Mouse (Mus musculus) liver, embryonic 14.5 days (tissue): ENCODE data around the gene Aarsd1. TPM values are rescaled to one million over a fixed set of nuclear protein-coding genes. Genes with fewer than 3 reads are reported as not detected.
"Not testable (repeated sequence)": the region's sequence is repeated elsewhere in the genome, so short reads cannot be mapped to it uniquely, and the experiment has no call there.

Experiments
- ATAC-seq: fragments of 200-750 bp; cut with Nextera tagmentation; 2 replicates; pipeline ENCODE4 v1.8.0; 2017; ENCODE audit warnings: moderate number of reproducible peaks, mild to moderate bottlenecking, moderate library complexity; ENCODE audit not compliant: insufficient read depth
- DNase-seq, 3 experiments: peaks; one replicate each; pipeline ENCODE4 v3.0.0-alpha.2; 2012 to 2013; ENCODE audit warnings: low read depth in 3 of 3, low spot score in 3 of 3
- H3K27ac ChIP-seq: fragments of 300-500 bp; sonication (generic); 2 replicates; pipeline ENCODE4 v1.5.1; 2014; ENCODE audit warnings: moderate library complexity, mild to moderate bottlenecking, control low read depth, inconsistent platforms
- H3K27me3 ChIP-seq: fragments of 300-500 bp; sonication (generic); 2 replicates; pipeline ENCODE4 v1.6.1; 2014; ENCODE audit warnings: mild to moderate bottlenecking, low read length, moderate library complexity; ENCODE audit not compliant: control insufficient read depth, insufficient read depth
- H3K36me3 ChIP-seq: fragments of 300-500 bp; sonication (generic); replicated peaks from 2 replicates; pipeline ENCODE4 v1.6.1; 2014; ENCODE audit warnings: low read depth; ENCODE audit not compliant: control insufficient read depth, insufficient read depth
- H3K4me1 ChIP-seq, 2 experiments: fragments of 200-500 bp in 1 of 2; fragments of 300-500 bp in 1 of 2; sonication (generic) in 1 of 2; replicated peaks; 2 replicates each; pipeline ENCODE4 v1.6.1; 2012 to 2014; ENCODE audit warnings: antibody characterized with exemption in 1 of 2, inconsistent platforms in 1 of 2, low read length in 1 of 2; ENCODE audit not compliant: control insufficient read depth in 2 of 2, insufficient read depth in 2 of 2
- H3K4me2 ChIP-seq: fragments of 300-500 bp; sonication (generic); 2 replicates; pipeline ENCODE4 v1.6.1; 2014; ENCODE audit warnings: low read depth, mild to moderate bottlenecking, control low read depth, moderate library complexity
- H3K4me3 ChIP-seq, 2 experiments: fragments of 200-500 bp in 1 of 2; fragments of 300-500 bp in 1 of 2; sonication (generic) in 1 of 2; 2 replicates each; pipeline ENCODE4 v1.5.1; 2012 to 2014; ENCODE audit warnings: low read depth in 2 of 2, low read length in 2 of 2, mild to moderate bottlenecking in 2 of 2, control low read depth in 1 of 2, inconsistent platforms in 1 of 2, moderate library complexity in 1 of 2; ENCODE audit not compliant: insufficient read depth in 1 of 2
- H3K9ac ChIP-seq: fragments of 300-500 bp; sonication (generic); replicated peaks from 2 replicates; pipeline ENCODE4 v1.6.1; 2014; ENCODE audit warnings: mild to moderate bottlenecking, control low read depth, moderate library complexity
- H3K9me3 ChIP-seq: fragments of 300-500 bp; sonication (generic); 2 replicates; pipeline ENCODE4 v1.6.1; 2016; ENCODE audit warnings: low read length, mixed read lengths; ENCODE audit not compliant: control insufficient read depth
- CTCF ChIP-seq: IDR thresholded peaks from 2 replicates; pipeline ENCODE4 v1.5.1; 2016; ENCODE audit warnings: antibody characterized with exemption, low read depth, control low read depth
- EP300 ChIP-seq: IDR thresholded peaks from 2 replicates; pipeline ENCODE4 v1.6.1; 2016; ENCODE audit warnings: antibody characterized with exemption, low read depth
- WGBS: fragments of 180-500 bp; shearing (Covaris S2); extraction: QIAGEN DNeasy Blood & Tissue Kit; methylation state at CpG from one replicate; pipeline ENCODE4 v1.1.7; 2014; ENCODE audit not compliant: insufficient replicate concordance; 5-methylcytosine and 5-hydroxymethylcytosine counted together
- polyA plus RNA-seq, 2 experiments: library from polyadenylated mRNA; depleted of rRNA in 1 of 2; stranded (reverse) in 1 of 2; unstranded in 1 of 2; fragments of >200 nt; fragmentation: Nextera tagmentation in 1 of 2; extraction: Ambion mirVana in 1 of 2; gene quantifications; 2 replicates each; pipeline versions ENCODE4 v1.2.1 to v1.2.3; 2012 to 2014

Aarsd1 gene
- polyA plus RNA-seq, 2 experiments, result 24.7 to 39.7 TPM

- no peak for DNase-seq
- Histone ChIP-seq H3K9me3 (no peaks in the 10 kb centered on the region), H3K9ac (no peak overlapping the region), H3K27me3 (no peaks in the 10 kb centered on the region), H3K4me2 (no peak overlapping the region), H3K36me3 (no peaks in the 10 kb centered on the region; the same call in none of the 2 replicates), H3K27ac (no peak overlapping the region), H3K4me1 (peaks cover 13 to 22% of the 10 kb centered on the region in 2 experiments), H3K4me3 (no peak overlapping the region)
- 49% methylated on average over 10 of the region's 10 CpGs for WGBS
- TF ChIP-seq CTCF, result no peak
- TF ChIP-seq EP300, result no peak
- ATAC-seq, result no peak
Observed at GRCm38 (mm10) chr11:101452093-101452774, 34.8 kb upstream of the Aarsd1 start.

GRCm38 (mm10) chr11:101451536-101451935 lies 34.1 kb upstream of the Aarsd1 start:
- no peak overlapping the region for H3K4me2 ChIP-seq
- no peak overlapping the region for H3K9ac ChIP-seq
- H3K27ac ChIP-seq, result no peak overlapping the region
- H3K9me3 ChIP-seq, result no peaks in the 10 kb centered on the region
- H3K36me3 ChIP-seq, result no peaks in the 10 kb centered on the region; the same call in 1 of the 2 replicates
- 86% methylated on average over 10 of the region's 10 CpGs for WGBS
- ATAC-seq, result no peak
- H3K27me3 ChIP-seq, result no peaks in the 10 kb centered on the region
- TF ChIP-seq CTCF, result no peak
- TF ChIP-seq EP300, result no peak
- H3K4me3 ChIP-seq, result no peak overlapping the region
- no peak for DNase-seq
- H3K4me1 ChIP-seq, result peaks cover 13 to 22% of the 10 kb centered on the region in 2 experiments

- H3K4me3 ChIP-seq, result no peak overlapping the region
- H3K27ac ChIP-seq, result no peak overlapping the region
- no peaks in the 10 kb centered on the region for H3K27me3 ChIP-seq
- ATAC-seq (no peak), DNase-seq (no peak)
- H3K9me3 ChIP-seq, result no peaks in the 10 kb centered on the region
- H3K4me1 ChIP-seq, result peaks cover 13 to 22% of the 10 kb centered on the region in 2 experiments
- H3K4me2 ChIP-seq, result no peak overlapping the region
- TF ChIP-seq EP300 (no peak), CTCF (peak; percentile 68)
- WGBS, result 84% methylated on average over 3 of the region's 3 CpGs
- H3K36me3 ChIP-seq, result peaks cover 4% of the 10 kb centered on the region; the same call in 1 of the 2 replicates
- no peak overlapping the region for H3K9ac ChIP-seq
Observed at GRCm38 (mm10) chr11:101450394-101450793, 33.0 kb upstream of the Aarsd1 start.

GRCm38 (mm10) chr11:101449596-101449995 lies 32.2 kb upstream of the Aarsd1 start:
- peak overlapping the region in 1 of 2 experiments; percentile 90; a peak in 1 of 4 replicates for H3K4me3 ChIP-seq
- H3K4me2 ChIP-seq, result peak overlapping the region; percentile 78
- ATAC-seq, result not testable (repeated sequence)

GRCm38 (mm10) chr11:101448899-101449298 lies 31.5 kb upstream of the Aarsd1 start:
- peak overlapping the region; percentile 95 for H3K27ac ChIP-seq
- H3K27me3 ChIP-seq, result no peaks in the 10 kb centered on the region
- H3K9me3 ChIP-seq, result no peaks in the 10 kb centered on the region
- DNase-seq, result no peak
- H3K4me1 ChIP-seq, result peaks cover 13 to 32% of the 10 kb centered on the region in 2 experiments
- 31% methylated on average over 4 of the region's 4 CpGs for WGBS
- ATAC-seq, result peak; percentile 25; the same call in 1 of the 2 replicates
- peak overlapping the region; percentile 90 for H3K9ac ChIP-seq
- peak overlapping the region; percentile 90 to 96 for H3K4me3 ChIP-seq
- H3K4me2 ChIP-seq, result peak overlapping the region; percentile 78
- no peak for TF ChIP-seq EP300
- TF ChIP-seq CTCF, result peak; percentile 4; the same call in 1 of the 2 replicates
- H3K36me3 ChIP-seq, result peaks cover 18% of the 10 kb centered on the region

More at GRCm38 (mm10) chr11:101449596-101449995, 32.2 kb upstream of the Aarsd1 start:
- peaks cover 13 to 25% of the 10 kb centered on the region in 2 experiments for H3K4me1 ChIP-seq
- H3K27ac ChIP-seq, result peak overlapping the region; percentile 95
- whole genome bisulfite sequencing, result 65% methylated on average over 4 of the region's 4 CpGs
- not testable (repeated sequence) for H3K27me3 ChIP-seq, DNase-seq, H3K9me3 ChIP-seq
- peak overlapping the region; percentile 90; the same call in 1 of the 2 replicates for H3K9ac ChIP-seq
- H3K36me3 ChIP-seq, result peaks cover 11% of the 10 kb centered on the region
